Mouse (Mus musculus): Measurements from ENCODE around the gene Xlr4c. TPM values are rescaled to one million over a fixed set of nuclear protein-coding genes. Genes with fewer than 3 reads are reported as not detected.
"Not testable (repeated sequence)": the region's sequence is repeated elsewhere in the genome, so short reads cannot be mapped to it uniquely, and the experiment has no call there.

Gene Xlr4c
- polyA plus RNA-seq (2015; fragmentation: Nextera tagmentation; extraction: Ambion mirVana) = 0.14 TPM in 1 of 2 replicates, not detected in the other

DNA sequence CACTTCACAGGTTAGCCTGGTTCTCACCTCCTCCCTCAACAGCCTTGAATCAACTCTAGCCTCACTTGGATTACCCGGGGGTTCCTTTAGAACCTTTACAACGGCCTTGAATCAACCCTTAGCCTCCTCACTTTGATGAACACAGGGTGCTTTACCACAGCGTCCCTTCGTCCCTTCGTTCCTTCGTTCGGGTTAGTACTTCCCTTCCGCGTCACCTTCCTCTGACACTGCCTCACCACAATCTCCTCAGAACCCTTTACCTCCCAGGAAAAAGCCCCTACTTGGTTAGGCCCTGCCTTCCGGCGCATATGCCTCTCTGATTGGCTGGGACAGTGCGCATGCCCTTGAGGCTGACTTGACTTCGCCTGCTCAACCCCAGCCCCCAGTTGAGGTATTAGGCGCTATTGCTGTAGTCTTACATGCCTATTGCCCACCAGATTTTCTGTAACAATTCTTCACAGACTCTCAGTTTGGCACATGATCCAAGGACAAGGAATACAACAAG lies at the start of gene Xlr4c:
Xlr4c (minus strand) TSS at position 310 of the 505 bp plus-strand sequence.
- not testable (repeated sequence) for H3K4me1 ChIP-seq (replicated peaks; ENCODE audit: insufficient read depth, low read length); DNase-seq (ENCODE audit: low spot score); H3K27ac ChIP-seq; H3K4me3 ChIP-seq (replicated peaks; ENCODE audit: low read depth, low read length); ATAC-seq (replicated peaks; ENCODE audit: low FRiP score, low read depth); H3K36me3 ChIP-seq (ENCODE audit: insufficient read depth, low read length); H3K27me3 ChIP-seq (ENCODE audit: insufficient read depth, low read length); H3K4me2 ChIP-seq (ENCODE audit: low read length); H3K9ac ChIP-seq (ENCODE audit: low read depth, low read length); H3K9me3 ChIP-seq (replicated peaks; ENCODE audit: low read length)
- 89% methylated on average over 13 of the region's 14 CpGs for WGBS

- H3K4me2 ChIP-seq (ENCODE audit: low read length); DNase-seq (ENCODE audit: low spot score); H3K4me3 ChIP-seq (replicated peaks; ENCODE audit: low read depth, low read length); H3K36me3 ChIP-seq (ENCODE audit: insufficient read depth, low read length); ATAC-seq (replicated peaks; ENCODE audit: low FRiP score, low read depth); H3K27me3 ChIP-seq (ENCODE audit: insufficient read depth, low read length); H3K4me1 ChIP-seq (replicated peaks; ENCODE audit: insufficient read depth, low read length); H3K9me3 ChIP-seq (replicated peaks; ENCODE audit: low read length); H3K27ac ChIP-seq; H3K9ac ChIP-seq (ENCODE audit: low read depth, low read length): not testable (repeated sequence)
- 87% methylated on average over 14 of the region's 14 CpGs for WGBS
Observed at GRCm38 (mm10) chrX:73265270-73265669, 22.3 kb upstream of the Xlr4c start, which contains the start of gene Xlr3c. Gene Xlr3c (minus strand): TSS chrX:73265390.

- not testable (repeated sequence) for DNase-seq (ENCODE audit: low spot score)
Observed at GRCm38 (mm10) chrX:73262428-73262827, 19.5 kb upstream of the Xlr4c start.

DNA sequence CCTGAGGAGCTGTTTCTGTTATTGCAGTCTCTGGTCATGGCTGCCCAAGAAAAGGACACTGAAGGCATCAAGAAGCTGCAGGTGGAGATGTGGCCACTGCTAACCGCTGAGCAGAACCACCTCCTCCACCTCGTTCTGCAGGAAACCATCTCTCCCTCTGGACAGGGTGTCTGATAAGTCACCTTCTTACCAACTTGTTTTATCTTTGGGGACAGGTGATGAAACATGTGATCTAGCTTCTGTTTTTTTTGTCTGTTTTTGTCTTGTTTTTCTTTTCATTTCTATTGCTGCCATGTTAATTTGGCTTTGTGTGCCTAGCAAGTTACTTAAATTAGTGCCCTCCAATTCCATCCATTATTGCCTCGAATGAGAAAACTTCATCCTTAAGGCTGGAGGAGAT lies 13.6 kb downstream of the Xlr4c start:
- peak overlapping the region; percentile 71; the same call in 1 of the 2 replicates for H3K9ac ChIP-seq (ENCODE audit: low read depth, low read length)

More at GRCm38 (mm10) chrX:73262428-73262827, 19.5 kb upstream of the Xlr4c start:
- not testable (repeated sequence) for H3K9me3 ChIP-seq (replicated peaks; ENCODE audit: low read length); H3K9ac ChIP-seq (ENCODE audit: low read depth, low read length); ATAC-seq (replicated peaks; ENCODE audit: low FRiP score, low read depth); H3K36me3 ChIP-seq (ENCODE audit: insufficient read depth, low read length); H3K4me2 ChIP-seq (ENCODE audit: low read length); H3K4me1 ChIP-seq (replicated peaks; ENCODE audit: insufficient read depth, low read length); H3K4me3 ChIP-seq (replicated peaks; ENCODE audit: low read depth, low read length); H3K27ac ChIP-seq; H3K27me3 ChIP-seq (ENCODE audit: insufficient read depth, low read length)
- WGBS = 88% methylated on average over 1 of the region's 2 CpGs

DNA sequence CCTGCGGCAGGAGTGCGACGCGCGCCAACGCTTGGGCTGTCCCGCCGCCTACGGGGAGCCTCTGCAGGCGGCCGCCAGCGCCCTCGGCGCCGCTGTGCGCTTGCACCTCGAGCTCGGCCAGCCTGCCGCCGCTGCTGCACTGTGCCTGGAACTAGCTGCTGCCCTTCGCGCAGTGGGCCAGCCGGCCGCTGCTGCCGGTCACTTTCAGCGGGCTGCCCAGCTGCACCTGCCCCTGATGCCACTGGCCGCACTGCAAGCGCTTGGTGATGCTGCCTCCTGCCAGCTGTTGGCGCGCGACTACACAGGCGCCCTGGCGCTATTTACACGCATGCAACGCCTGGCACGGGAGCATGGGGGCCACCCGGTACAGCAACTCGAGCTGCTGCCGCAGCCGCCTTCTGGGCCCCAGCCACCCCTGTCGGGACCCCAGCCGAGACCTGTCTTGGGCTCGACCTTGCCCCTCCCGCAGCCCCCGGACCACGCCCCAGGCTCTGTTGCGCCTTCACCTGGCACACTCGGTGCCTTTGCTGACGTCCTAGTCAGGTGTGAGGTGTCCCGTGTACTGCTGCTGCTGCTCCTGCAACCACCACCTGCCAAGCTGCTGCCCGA lies 14.2 kb downstream of the Xlr4c start:
- Histone ChIP-seq H3K4me1 (replicated peaks; ENCODE audit: insufficient read depth, low read length) (no peaks in the 10 kb centered on the region), H3K4me2 (ENCODE audit: low read length) (peak overlapping the region; percentile 70), H3K9me3 (replicated peaks; ENCODE audit: low read length) (no peaks in the 10 kb centered on the region), H3K36me3 (ENCODE audit: insufficient read depth, low read length) (no peaks in the 10 kb centered on the region), H3K27ac (peak overlapping the region; percentile 92), H3K4me3 (replicated peaks; ENCODE audit: low read depth, low read length) (peak overlapping the region; percentile 59), H3K9ac (ENCODE audit: low read depth, low read length) (peak overlapping the region; percentile 71), H3K27me3 (ENCODE audit: insufficient read depth, low read length) (no peaks in the 10 kb centered on the region)
- WGBS = 33% methylated on average over 46 of the region's 51 CpGs
- peak; percentile 80 for ATAC-seq (replicated peaks; ENCODE audit: low FRiP score, low read depth)
- peak; percentile 17; the same call in 1 of the 2 replicates for TF ChIP-seq CTCF (IDR thresholded peaks at IDR 0.05; ENCODE audit: low read depth)
- peak; percentile 27 for DNase-seq (ENCODE audit: low spot score)

More for the DNA sequence above, 13.6 kb downstream of the Xlr4c start:
- Histone ChIP-seq H3K27me3 (ENCODE audit: insufficient read depth, low read length) (no peaks in the 10 kb centered on the region), H3K27ac (no peak overlapping the region), H3K4me1 (replicated peaks; ENCODE audit: insufficient read depth, low read length) (no peaks in the 10 kb centered on the region), H3K9me3 (replicated peaks; ENCODE audit: low read length) (no peaks in the 10 kb centered on the region), H3K4me2 (ENCODE audit: low read length) (peak overlapping the region; percentile 70), H3K36me3 (ENCODE audit: insufficient read depth, low read length) (no peaks in the 10 kb centered on the region), H3K4me3 (replicated peaks; ENCODE audit: low read depth, low read length) (peak overlapping the region; percentile 59)
- ATAC-seq (replicated peaks; ENCODE audit: low FRiP score, low read depth) (no peak), DNase-seq (ENCODE audit: low spot score) (no peak)
- 40% methylated on average over 3 of the region's 3 CpGs for WGBS
- TF ChIP-seq CTCF (IDR thresholded peaks at IDR 0.05; ENCODE audit: low read depth) = no peak

DNA sequence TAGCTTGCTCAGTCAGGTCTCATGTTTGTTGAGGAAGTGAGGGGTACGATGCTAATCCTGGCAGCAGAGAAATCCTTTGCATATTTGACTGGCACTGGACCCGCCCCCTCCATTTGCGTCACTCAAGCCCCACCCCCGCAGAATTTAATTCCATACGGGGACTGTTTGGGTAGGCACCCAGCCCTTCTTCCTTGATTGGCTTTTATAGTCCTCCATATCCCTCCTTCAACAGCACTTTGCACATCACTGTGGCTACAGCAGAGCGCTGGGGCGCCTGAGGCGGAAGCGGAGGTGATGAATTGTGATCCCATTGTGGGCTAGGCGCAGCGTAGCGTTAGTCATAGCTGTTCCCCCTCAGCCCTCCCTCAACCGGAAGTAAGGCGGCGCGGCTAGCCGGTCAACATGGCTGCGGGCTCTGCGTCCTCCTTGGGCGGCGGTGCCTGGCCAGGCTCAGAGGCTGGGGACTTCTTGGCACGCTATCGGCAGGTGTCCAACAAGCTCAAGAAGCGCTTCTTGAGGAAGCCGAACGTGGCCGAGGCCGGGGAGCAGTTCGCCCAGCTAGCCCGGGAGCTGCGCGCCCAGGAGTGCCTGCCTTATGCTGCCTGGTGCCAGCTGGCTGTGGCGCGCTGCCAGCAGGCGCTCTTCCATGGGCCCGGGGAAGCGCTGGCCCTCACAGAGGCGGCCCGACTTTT lies 14.9 kb downstream of the Xlr4c start, which contains the start of gene F8a:
F8a (plus strand) TSS at position 378 of the 692 bp plus-strand sequence.
- H3K9ac ChIP-seq (ENCODE audit: low read depth, low read length) = peak within 1 kb of the TSS; percentile 71

More for the DNA sequence above, 14.9 kb downstream of the Xlr4c start, which contains the start of gene F8a:
- Histone ChIP-seq H3K4me2 (ENCODE audit: low read length) (peak within 1 kb of the TSS; percentile 70), H3K4me1 (replicated peaks; ENCODE audit: insufficient read depth, low read length) (no peaks in the 10 kb centered on the region), H3K9me3 (replicated peaks; ENCODE audit: low read length) (no peaks in the 10 kb centered on the region), H3K36me3 (ENCODE audit: insufficient read depth, low read length) (no peaks in the 10 kb centered on the region), H3K27me3 (ENCODE audit: insufficient read depth, low read length) (no peaks in the 10 kb centered on the region), H3K27ac (peak within 1 kb of the TSS; percentile 92), H3K4me3 (replicated peaks; ENCODE audit: low read depth, low read length) (peak within 1 kb of the TSS; percentile 59)
- TF ChIP-seq CTCF (IDR thresholded peaks at IDR 0.05; ENCODE audit: low read depth) = no peak
- 29% methylated on average over 39 of the region's 39 CpGs for WGBS
- DNase-seq (ENCODE audit: low spot score) (peak; percentile 88), ATAC-seq (replicated peaks; ENCODE audit: low FRiP score, low read depth) (peak; percentile 95)
